Mouse (Mus musculus) 3T3-L1 (cell line): ENCODE data around the gene Dact3.

Experiments
- DNase-seq: peaks from one replicate; pipeline ENCODE4 v3.0.0-alpha.2; 2015; ENCODE audit warnings: low read depth, low spot score

Gene Dact3

DNA sequence AGATGAGACGGTGACA lies at the start of gene Dact3:
Dact3 (plus strand) TSS at position 8 of the 16 bp plus-strand sequence.
- DNase-seq: no peak

- DNase-seq: no peak
Observed at GRCm38 (mm10) chr7:16825785-16826184, 49.3 kb upstream of the Dact3 start.

- no peak for DNase-seq
Observed at GRCm38 (mm10) chr7:16826571-16826970, 48.5 kb upstream of the Dact3 start.

- DNase-seq: no peak
Observed at GRCm38 (mm10) chr7:16827274-16827673, 47.8 kb upstream of the Dact3 start.

DNA sequence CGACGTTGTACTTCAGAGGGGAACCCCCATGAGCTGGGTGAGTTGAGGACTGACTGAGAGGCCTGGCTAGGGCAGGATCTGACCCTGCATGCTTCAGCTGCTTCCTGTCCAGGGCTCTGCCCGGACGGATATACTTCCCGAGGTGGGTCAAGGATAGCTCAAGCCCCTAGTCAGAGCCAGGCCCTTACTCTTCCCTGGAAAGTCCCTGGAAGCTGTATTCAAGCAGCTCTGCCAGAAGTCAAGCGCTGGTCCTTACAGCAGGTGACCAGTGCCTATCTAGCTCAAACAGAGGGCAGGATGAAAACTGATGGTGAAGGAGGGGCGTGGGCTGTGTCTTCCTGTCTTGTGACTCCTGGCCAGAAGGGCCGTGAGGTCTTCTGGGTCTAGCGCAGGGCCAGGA lies 44.7 kb upstream of the Dact3 start:
- DNase-seq: no peak

GRCm38 (mm10) chr7:16837916-16838803 lies 37.0 kb upstream of the Dact3 start:
- DNase-seq: no peak

GRCm38 (mm10) chr7:16838804-16839426 lies 36.2 kb upstream of the Dact3 start:
- no peak for DNase-seq

DNA sequence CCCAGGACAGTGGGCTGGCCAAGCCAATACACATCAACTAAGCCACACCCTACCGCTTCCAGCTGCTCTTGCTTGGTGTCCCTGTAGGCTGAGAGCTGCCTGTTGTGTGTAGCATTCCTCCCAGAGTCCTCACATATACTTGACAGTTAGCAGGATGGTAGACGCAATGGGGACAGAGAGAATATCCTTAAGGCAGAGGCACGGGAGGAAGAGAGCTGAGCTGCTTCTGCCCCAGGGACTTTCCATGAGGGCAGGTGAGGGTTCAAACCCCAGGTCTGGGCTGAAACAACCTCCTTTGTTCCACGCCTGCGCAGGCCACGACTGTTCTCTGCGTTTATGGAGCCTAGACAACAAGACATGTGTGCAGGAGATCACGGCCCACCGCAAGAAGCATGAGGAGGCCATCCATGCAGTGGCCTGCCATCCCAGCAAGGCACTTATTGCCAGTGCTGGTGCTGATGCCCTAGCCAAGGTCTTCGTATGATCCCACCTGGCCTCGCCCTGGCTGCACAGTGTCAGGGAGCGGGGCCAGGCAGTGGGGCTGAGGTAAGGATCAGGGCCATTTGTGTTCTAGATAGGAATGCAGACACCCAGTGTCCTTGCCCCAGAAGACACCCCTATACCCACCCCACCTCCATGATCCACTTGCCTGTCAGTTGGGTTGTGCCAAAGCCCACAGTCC lies 35.5 kb upstream of the Dact3 start:
- DNase-seq: no peak

- no peak for DNase-seq
Observed at GRCm38 (mm10) chr7:16840109-16840491, 35.0 kb upstream of the Dact3 start.

GRCm38 (mm10) chr7:16841078-16841477 lies 34.0 kb upstream of the Dact3 start:
- no peak for DNase-seq

- no peak for DNase-seq
Observed at GRCm38 (mm10) chr7:16841561-16842560, 33.3 kb upstream of the Dact3 start.

- peak; percentile 44 for DNase-seq
Observed at GRCm38 (mm10) chr7:16842645-16843063, 32.5 kb upstream of the Dact3 start, which contains the start of gene Prkd2. TSS of gene Prkd2 (plus strand) at chr7:16842902.

GRCm38 (mm10) chr7:16843441-16844171 lies 31.5 kb upstream of the Dact3 start:
- no peak for DNase-seq

GRCm38 (mm10) chr7:16844696-16845071 lies 30.4 kb upstream of the Dact3 start:
- no peak for DNase-seq

- DNase-seq: no peak
Observed at GRCm38 (mm10) chr7:16845072-16845819, 29.9 kb upstream of the Dact3 start.

- no peak for DNase-seq
Observed at GRCm38 (mm10) chr7:16845820-16846167, 29.3 kb upstream of the Dact3 start.

DNA sequence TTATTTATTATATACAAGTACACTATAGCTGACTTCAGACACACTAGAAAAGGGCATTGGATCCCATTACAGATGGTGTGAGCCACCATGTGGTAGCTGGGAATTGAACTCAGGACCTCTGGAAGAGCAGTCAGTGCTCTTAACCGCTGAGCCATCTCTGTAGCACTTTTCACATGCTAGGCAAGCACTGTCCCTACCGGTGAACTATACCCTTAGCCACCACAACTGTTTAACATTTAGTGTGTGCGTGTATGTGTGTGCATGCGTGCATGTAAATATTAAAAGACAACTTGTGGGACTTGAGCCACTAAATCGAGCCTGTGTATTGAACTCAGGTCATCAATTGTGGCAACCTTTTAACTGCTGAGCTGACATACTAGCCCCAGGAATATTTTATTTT lies 28.3 kb upstream of the Dact3 start:
- no peak for DNase-seq

- no peak for DNase-seq
Observed at GRCm38 (mm10) chr7:16847507-16847906, 27.6 kb upstream of the Dact3 start.

- no peak for DNase-seq
Observed at GRCm38 (mm10) chr7:16848579-16848978, 26.5 kb upstream of the Dact3 start.

- DNase-seq: no peak
Observed at GRCm38 (mm10) chr7:16851636-16852035, 23.5 kb upstream of the Dact3 start.
